13 mouse cellular contexts compared by ENCODE assay signal in the genomic region with DNA sequence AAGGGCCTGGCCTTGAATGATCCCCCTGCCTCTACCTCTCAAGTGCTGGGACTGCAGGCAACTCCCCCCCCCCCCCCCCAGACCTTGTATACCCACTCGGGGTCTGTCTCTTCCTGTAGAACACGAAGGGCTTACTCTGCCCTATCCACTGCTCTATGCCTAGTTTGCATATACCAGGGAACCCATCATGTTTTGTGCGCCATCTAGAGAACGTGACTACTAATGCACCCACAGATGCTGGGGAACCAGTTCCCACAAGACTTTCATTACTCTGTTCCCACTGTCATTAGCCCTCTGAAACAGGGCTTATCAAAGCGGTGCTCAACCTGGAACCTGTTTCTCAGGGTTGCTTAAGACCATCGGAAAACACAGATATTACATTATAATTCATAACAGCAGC.
DNase-seq lines count a peak whose midpoint lies in the region; ATAC-seq and TF ChIP-seq lines count a peak whose summit lies in the region.
"Had no signal": no experiment of that assay in that cellular context is flagged by ENCODE, and none has a peak within 500 bp of the region (broad histone marks: within the 10 kb centered on the region; RNA-seq: fewer than 3 reads in every experiment).

No protein-coding gene starts in this region.

- H3K4me1 ChIP-seq in lung, postnatal 0 days (ENCODE audit: insufficient read depth, low read depth, low read length), result no peaks in the 10 kb centered on the region
- no peaks in the 10 kb centered on the region for H3K4me1 ChIP-seq in stomach, postnatal 0 days (replicated peaks; ENCODE audit: control insufficient read depth, insufficient read depth)

- DNase-seq in gastrocnemius, adult 2 months, result no peak
- no peak for DNase-seq in gastrocnemius, adult 18-20 months (ENCODE audit: low spot score)
- no peak for DNase-seq in lung, postnatal 0 days (ENCODE audit: low spot score)
- no peak for DNase-seq in lung, postnatal 4 days
- peak; percentile 52 for DNase-seq in brain, embryonic 14.5 days (ENCODE audit: low read depth)
- DNase-seq in stomach, postnatal 0 days (ENCODE audit: low spot score), result no peak
- DNase-seq in spleen, postnatal 4 days (ENCODE audit: low spot score in 2 of 2), result no peak
- no peak for DNase-seq in left cerebral cortex, postnatal 25 days (ENCODE audit: low spot score in 2 of 2)
- DNase-seq: gastrocnemius, postnatal 14 days; heart, postnatal 14 days; kidney, adult 8-10 months; lung, adult 2 months had no signal

- H3K9ac ChIP-seq in lung, postnatal 0 days (replicated peaks; ENCODE audit: low read depth), result no peak overlapping the region
- no peak overlapping the region for H3K9ac ChIP-seq in stomach, postnatal 0 days (ENCODE audit: low read length)

- intact Hi-C loops in gastrocnemius, adult 2 months (cut with DNase I), result no loop called here
- intact Hi-C loops in left cerebral cortex, postnatal 25 days (cut with DNase I), result no loop called here

- H3K27me3 ChIP-seq in lung, postnatal 0 days (replicated peaks; ENCODE audit: insufficient read depth, low read length), result no peaks in the 10 kb centered on the region
- H3K27me3 ChIP-seq in stomach, postnatal 0 days (ENCODE audit: control insufficient read depth, insufficient read depth, low read length), result no peaks in the 10 kb centered on the region

- no peak; the same call in 1 of the 2 replicates for ATAC-seq in lung, postnatal 0 days
- no peak for ATAC-seq in stomach, postnatal 0 days (ENCODE audit: low FRiP score, low TSS enrichment)

- peak; percentile 20 for TF ChIP-seq CTCF in gastrocnemius, adult 2 months (IDR thresholded peaks at IDR 0.05)
- TF ChIP-seq CTCF in lung, postnatal 0 days (IDR thresholded peaks at IDR 0.05), result peak; percentile 52
- peak; percentile 48; the same call in 1 of the 2 replicates for TF ChIP-seq CTCF in brain, embryonic 14.5 days (IDR thresholded peaks at IDR 0.05; ENCODE audit: borderline replicate concordance, extremely low read depth, insufficient read depth, insufficient read length)
- TF ChIP-seq CTCF in stomach, postnatal 0 days (IDR thresholded peaks at IDR 0.05; ENCODE audit: low read depth), result peak; percentile 61

- H3K9me3 ChIP-seq in lung, postnatal 0 days (ENCODE audit: low read length), result no peaks in the 10 kb centered on the region
- H3K9me3 ChIP-seq in stomach, postnatal 0 days (ENCODE audit: control insufficient read depth, low read length), result no peaks in the 10 kb centered on the region

- H3K36me3 ChIP-seq in lung, postnatal 0 days (ENCODE audit: insufficient read depth, low read length), result no peaks in the 10 kb centered on the region
- peaks cover 14% of the 10 kb centered on the region for H3K36me3 ChIP-seq in stomach, postnatal 0 days (ENCODE audit: control insufficient read depth, insufficient read depth, low read length)

- no peak overlapping the region for H3K27ac ChIP-seq in gastrocnemius, adult 2 months
- H3K27ac ChIP-seq in lung, postnatal 0 days (ENCODE audit: low read length), result no peak overlapping the region
- no peak overlapping the region for H3K27ac ChIP-seq in stomach, postnatal 0 days (replicated peaks)

- TF ChIP-seq EP300 in lung, postnatal 0 days (IDR thresholded peaks at IDR 0.05), result no peak
- TF ChIP-seq EP300 in stomach, postnatal 0 days (optimal IDR thresholded peaks at IDR 0.05), result no peak

- TF ChIP-seq POLR2A in brain, embryonic 14.5 days (IDR thresholded peaks at IDR 0.05; ENCODE audit: borderline replicate concordance, extremely low read depth, insufficient read depth, insufficient read length, poor library complexity, severe bottlenecking), result no peak

- WGBS in lung, postnatal 0 days, result 69% methylated on average over 6 of the region's 6 CpGs
- WGBS in stomach, postnatal 0 days, result 57% methylated on average over 6 of the region's 6 CpGs

- H3K4me3 ChIP-seq in gastrocnemius, adult 2 months, result no peak overlapping the region
- no peak overlapping the region for H3K4me3 ChIP-seq in lung, postnatal 0 days (ENCODE audit: low read depth, low read length)
- H3K4me3 ChIP-seq in stomach, postnatal 0 days (ENCODE audit: low read depth, low read length), result no peak overlapping the region
- H3K4me3 ChIP-seq: myocyte had no signal

- no peak overlapping the region for H3K4me2 ChIP-seq in lung, postnatal 0 days (replicated peaks; ENCODE audit: low read depth, low read length)
- H3K4me2 ChIP-seq in stomach, postnatal 0 days (replicated peaks; ENCODE audit: low read depth), result no peak overlapping the region
